ENCODE assay signal across 8 mouse cellular contexts in the genomic region with DNA sequence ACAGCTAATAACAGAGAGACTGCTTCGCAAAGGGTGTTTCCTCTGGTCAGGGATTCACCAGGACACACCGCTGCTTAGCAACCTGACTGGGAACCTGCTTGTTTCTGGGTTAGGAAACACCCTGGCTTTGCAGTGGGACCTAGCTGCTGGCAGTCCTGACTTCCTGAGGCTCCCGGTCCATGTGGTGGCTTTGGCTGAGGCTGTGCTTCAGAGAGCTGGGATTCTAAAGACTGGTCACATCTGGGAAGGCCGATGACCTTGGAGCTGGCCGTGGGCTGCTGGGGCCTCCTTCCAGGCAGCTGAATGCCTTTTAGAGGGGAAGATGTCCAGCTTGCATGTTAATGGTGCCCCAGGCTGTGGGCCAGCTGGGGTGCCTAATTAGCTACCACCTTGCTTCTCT.
DNase-seq lines count a peak whose midpoint lies in the region; ATAC-seq lines count a peak whose summit lies in the region.

No protein-coding gene starts in this region.

- intact Hi-C loops in left cerebral cortex, postnatal 36 days (cut with DNase I), result loop anchor here (5.0 kb wide), 1 partner anchor 36 kb away; no protein-coding TSS in a partner anchor

- no peak for ATAC-seq in cerebellum, adult (ENCODE audit: insufficient number of reproducible peaks, low FRiP score, low TSS enrichment)

- peak; percentile 45 for DNase-seq in embryo, embryonic 10.5 days (ENCODE audit: low spot score)
- DNase-seq in embryo, embryonic 9.5 days (ENCODE audit: extremely low spot score), result no peak
- DNase-seq in right cerebral cortex, postnatal 10 days (ENCODE audit: low spot score in 2 of 2), result peak; percentile 58 to 65
- DNase-seq in right cerebral cortex, postnatal 14 days, result no peak
- DNase-seq in layer of hippocampus, postnatal 36 days, result peak; percentile 25 to 56
- no peak for DNase-seq in left cerebral cortex, postnatal 36 days (ENCODE audit: low spot score in 2 of 2)
- DNase-seq in left cerebral cortex, adult 8-10 months (ENCODE audit: low spot score in 2 of 2), result no peak

Comparison
In these comparisons a context has a peak if more than half of its experiments do, and no peak if none do; other contexts are left out.
1. DNase-seq: peak in embryo, embryonic 10.5 days (single experiment), right cerebral cortex, postnatal 10 days (2 of 2) and layer of hippocampus, postnatal 36 days (2 of 2); none in embryo, embryonic 9.5 days (single experiment), right cerebral cortex, postnatal 14 days (single experiment), left cerebral cortex, postnatal 36 days (0 of 2) and left cerebral cortex, adult 8-10 months (0 of 2).